Mouse (Mus musculus) sigmoid colon, adult 10 weeks (tissue): ENCODE measurements around the gene Cts3. TPM values are rescaled to one million over a fixed set of nuclear protein-coding genes. Genes with fewer than 3 reads are reported as not detected.

ENCODE experiments used
- polyA plus RNA-seq: library from polyadenylated mRNA; stranded (reverse); fragments of 350-450 nt; fragmentation: Illumina TruSeq; extraction: RNeasy Lipid Tissue Mini Kit (QIAGEN cat#74804); gene quantifications from one replicate; pipeline ENCODE4 v1.2.3, GENCODE M21; 2014; ENCODE audit warnings: low read depth, low replicate concordance

Cts3 gene
- not detected for polyA plus RNA-seq

GRCm38 (mm10) chr13:61570027-61570426 lies at the start of gene Cts3:
Gene Cts3 (minus strand): TSS chr13:61570127.

GRCm38 (mm10) chr13:61568074-61568473 lies 1.9 kb downstream of the Cts3 start, which contains the start of gene Gm49352:
Gene Gm49352 (minus strand): TSS chr13:61568174.

GRCm38 (mm10) chr13:61541631-61542030 lies 28.3 kb downstream of the Cts3 start, which contains the start of gene Ctsm:
Gene Ctsm (minus strand): TSS chr13:61541839.

Other genes with a start within 250 kb of the Cts3 start
- not detected for gene Cts7, start 211.9 kb downstream of the Cts3 start, polyA plus RNA-seq
- gene Ctsm, start 28.3 kb downstream of the Cts3 start, polyA plus RNA-seq: not detected
- gene Gm49352, start 2.0 kb downstream of the Cts3 start, polyA plus RNA-seq: not detected